Mouse (Mus musculus): ENCODE results near the gene BC048679.
A peak's percentile ranks its signal among the peaks of the same experiment; 100 is the strongest.

Gene BC048679

DNA sequence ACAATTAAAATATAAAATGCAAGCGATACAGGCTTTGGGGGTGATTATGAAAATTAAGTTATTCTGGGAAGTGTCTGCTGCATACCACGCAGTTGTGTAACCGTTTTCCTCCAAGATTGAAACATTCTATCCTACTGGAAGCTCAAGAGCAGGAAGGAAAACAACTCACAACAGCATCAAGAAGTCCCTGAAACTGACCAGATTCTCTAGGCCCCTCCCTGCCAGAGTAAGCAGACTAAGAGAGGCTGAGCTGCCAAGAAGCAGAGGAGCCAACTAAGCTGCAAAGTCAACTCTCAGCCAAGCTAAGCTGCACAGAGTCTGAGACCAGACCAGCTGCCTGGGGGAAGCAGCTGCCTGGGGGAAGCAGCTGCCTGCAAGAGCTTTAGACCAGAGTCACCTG is 22.9 kb downstream of the BC048679 start:
- DNase-seq, result no peak

DNA sequence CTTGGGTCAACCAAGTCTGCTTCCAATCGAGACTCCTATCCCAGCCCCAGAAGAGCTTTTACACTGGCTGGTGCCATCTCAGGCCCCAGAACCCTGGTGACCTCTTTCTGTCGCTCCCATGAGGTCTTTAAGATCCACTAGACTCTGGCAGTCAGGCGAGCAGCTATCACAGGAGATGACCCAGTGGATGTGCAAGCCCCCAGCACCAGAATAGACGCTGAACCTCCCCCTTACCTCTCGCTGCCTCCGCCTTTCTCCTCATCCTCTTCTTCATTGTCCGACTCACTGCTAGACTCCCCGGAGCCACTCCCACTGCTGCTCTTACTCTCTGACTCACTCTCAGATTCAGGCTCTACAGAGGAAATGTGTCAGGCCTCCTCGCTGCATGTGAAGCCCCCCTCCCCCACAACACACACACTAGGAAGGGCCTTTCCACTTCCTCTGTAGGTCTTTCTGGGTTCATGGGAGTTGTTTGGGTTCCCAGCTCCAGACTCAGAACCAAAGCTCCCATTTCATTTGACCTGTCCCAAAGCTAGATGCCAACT is 33.1 kb downstream of the BC048679 start:
- peak in 1 of 2 experiments; percentile 1 for DNase-seq

DNA sequence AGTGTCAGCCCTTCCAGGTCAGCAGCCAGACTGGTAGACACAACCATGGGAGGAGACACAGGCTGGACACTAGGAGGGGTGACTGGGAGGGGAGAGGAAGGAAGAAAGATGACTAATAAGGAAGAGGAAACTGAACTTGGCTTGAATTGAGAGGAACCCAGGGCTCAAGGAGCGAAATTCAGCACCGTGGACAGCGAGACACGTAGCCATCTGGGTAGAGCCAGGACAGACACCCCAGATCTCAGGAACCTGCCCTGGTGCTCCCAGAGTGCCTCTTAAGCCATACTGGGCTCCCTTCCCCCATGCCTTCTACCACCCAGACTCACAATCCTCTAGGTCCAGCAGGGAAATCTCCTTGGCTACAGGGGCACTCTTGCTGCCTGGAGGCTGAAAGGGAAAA is 34.0 kb downstream of the BC048679 start:
- peak in 1 of 2 experiments; percentile 28 for DNase-seq

DNA sequence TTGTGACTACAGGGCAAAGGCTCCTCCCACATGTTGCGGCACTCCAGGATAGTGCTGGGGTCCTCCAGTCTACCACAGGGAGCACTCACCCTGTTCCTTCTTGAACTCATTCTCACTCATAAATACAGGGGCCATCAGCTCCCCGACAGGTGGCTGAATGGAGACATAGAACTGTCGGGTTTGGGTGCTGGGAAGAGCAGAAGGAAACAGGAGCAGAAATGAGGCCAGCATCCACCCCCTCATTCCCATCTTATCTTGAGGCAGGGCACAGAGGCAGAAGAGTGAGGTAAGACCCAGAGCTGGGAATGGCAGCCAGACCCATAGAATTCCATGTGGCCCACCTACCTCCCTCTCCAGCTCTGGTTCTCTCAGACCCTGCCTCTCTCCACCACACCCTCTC is 35.3 kb downstream of the BC048679 start:
- no peak for DNase-seq

DNA sequence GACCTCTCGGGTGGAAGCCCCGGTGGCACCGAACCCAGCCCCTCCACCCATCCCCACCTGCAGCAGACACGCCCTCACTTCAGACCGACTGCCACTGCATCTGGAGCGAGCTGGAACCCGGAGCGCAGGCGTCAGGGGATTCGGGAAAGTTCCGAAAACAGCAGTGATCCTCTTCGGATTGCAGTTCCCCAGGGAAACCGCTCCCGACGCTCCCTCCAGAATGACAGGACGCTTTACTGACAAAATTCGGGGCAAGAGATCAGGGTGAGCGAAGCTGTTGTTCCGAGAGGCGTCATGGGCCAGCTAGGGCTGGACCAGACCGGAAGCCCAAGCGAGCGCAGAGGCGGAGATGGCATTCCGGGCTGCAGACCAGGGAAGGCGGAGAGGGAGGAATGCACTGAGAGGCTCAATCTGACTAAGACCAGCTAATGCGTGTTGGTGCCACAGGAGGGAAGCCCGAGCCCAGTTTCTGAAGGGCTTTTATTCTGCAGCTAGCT is 42.9 kb downstream of the BC048679 start, which contains the start of gene Cpeb1:
TSS of gene Cpeb1 (minus strand) at position 311 of the 497 bp plus-strand sequence.
- DNase-seq, result peak; percentile 60 to 78

DNA sequence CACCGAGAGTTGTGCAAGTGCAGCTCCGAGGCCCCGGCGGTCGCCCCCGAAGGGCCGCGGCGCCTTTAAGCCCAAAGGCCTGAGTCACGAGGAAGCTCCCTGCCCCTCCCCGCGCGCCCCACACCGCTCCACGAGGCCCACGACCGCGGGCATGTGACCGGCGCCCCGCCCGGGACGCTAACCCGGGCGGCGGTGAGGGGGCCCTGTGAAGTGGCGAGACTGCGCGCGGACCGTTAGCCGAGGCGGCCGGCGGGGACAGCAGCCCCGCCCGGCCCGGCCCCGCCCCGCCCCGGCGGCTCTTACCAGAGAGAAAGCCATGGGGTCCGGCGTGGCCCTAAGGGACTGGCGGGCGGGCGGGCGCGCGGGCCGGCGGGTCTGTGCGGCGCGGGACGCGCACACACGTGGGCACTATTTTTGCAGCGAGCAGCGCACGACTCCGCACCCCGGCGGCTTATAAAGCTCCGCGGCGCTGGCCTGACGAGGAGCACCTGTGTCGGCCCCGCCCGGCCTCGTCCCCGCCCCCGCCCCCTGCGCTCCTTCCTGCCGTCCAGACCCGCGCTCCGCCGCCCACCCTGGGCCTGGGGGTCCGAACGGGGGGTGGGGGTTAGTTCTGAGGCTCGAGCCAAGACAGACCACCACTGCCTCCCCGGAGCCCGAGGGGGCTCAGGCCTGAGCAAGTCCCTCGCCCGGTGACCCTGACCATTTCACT is 43.6 kb downstream of the BC048679 start:
- DNase-seq, result peak; percentile 27 to 45

DNA sequence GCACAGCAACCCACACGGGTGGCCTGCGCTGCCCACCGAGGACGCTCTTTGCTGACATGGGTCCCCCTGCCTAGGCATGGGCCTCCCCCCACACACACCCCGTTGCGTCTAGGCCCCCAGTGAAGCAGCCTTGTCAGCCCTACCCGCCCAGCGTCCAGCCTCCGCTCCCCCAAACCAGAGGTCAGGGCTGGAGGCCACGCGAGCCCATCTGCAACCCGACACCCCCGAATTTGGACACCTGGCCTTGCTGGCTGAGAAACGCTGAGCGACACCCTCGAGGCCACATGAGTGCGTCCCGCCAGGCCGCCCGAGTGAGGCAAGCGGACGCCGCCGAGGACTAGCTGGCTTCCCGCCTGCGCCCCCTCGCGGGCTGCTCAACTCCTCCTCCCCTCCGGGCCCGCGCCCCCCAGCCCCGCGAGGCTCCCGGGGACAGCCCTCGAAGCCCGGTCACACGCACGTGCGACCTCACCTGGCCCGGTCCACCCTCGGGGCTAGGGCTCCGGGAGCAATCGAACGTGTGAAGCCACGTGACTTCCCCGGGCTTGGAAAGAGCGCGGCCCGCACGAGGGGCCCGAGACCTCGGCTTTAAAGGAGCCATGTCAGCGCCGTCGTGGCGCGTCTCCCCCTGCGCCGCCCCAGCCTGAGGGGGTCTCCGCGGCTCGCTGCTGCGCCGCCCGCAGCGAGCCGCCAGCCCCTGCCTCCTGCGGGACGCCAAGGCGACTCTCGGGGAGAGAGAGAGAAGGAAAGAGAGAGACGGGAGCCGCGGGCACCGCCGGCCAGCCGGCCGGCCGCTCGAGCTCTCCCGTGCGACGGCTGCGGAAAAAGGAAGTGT is 44.4 kb downstream of the BC048679 start:
- peak; percentile 17 to 44 for DNase-seq

DNA sequence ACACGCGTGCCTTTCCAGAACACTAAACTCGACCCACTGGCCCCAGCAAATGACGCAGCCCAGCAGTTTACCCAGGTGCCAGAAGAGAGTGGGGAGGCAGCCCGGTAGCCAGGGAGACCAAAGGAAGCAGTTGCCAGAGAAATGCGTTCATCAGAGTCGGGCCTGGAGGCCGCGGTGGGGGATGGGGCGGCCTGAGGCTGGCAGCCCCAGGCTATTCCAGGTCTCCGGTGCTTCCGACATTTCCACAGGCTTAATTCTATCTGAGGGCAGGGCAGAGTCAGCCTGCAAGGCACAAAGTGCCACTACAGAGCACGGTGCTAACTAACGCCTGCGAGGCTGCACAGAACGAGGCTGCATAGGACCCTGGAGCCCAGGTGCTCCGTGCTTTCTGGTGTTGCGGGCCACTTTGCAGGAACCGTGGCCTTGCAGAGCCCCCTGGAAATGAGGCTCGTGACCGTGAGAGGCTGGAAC is 45.1 kb downstream of the BC048679 start:
- DNase-seq, result no peak

Measured in lung, postnatal 4 days (tissue).